Mouse (Mus musculus) 3T3-L1 (cell line): ENCODE results near the gene C2cd2.

Experiments used
- DNase-seq: peaks from one replicate; pipeline ENCODE4 v3.0.0-alpha.2; 2015; ENCODE audit warnings: low read depth, low spot score

Gene C2cd2

GRCm38 (mm10) chr16:97883696-97884095 is 78.7 kb downstream of the C2cd2 start:
- DNase-seq, result no peak

DNA sequence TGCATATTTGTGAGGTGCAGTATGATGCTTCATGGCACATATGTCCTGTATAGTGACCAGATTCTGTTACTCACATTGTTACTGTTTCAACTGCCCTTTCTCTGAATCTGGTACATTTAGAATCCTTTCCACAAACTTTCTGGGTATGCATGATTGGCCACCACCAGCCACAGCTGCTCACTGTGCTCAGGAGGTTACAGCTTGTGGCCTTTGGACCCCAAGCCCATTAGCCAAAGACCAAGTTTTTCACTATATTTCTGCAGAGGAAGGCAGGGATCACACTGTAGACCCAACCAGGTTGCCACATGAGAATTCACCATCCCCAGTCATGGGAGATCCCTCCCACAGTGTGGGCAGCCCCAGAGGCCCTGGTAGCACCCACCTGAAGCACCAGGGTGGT is 79.5 kb downstream of the C2cd2 start:
- no peak for DNase-seq

GRCm38 (mm10) chr16:97879134-97879533 is 83.3 kb downstream of the C2cd2 start:
- peak; percentile 77 for DNase-seq

- DNase-seq, result no peak
Observed at GRCm38 (mm10) chr16:97877502-97877901, 84.9 kb downstream of the C2cd2 start.

DNA sequence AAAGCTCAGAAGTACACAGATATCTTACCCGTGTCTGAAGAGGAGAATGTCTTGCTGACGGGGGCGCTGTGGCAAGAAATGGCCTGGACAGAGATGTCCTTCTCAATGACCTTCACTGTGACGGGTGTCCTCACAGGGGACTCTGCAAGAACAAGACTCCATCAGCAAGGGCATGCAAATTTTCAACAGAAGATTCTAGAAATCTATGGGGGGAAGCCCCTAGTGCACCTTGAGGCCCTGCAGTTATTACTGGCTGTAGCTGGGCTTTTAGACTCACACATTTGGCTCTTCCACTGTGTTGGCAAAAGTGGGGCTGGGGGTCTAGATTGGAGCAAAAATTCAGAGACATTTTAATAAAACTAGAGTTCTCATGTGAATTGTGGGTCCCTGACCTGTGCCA is 87.3 kb downstream of the C2cd2 start:
- DNase-seq, result no peak

DNA sequence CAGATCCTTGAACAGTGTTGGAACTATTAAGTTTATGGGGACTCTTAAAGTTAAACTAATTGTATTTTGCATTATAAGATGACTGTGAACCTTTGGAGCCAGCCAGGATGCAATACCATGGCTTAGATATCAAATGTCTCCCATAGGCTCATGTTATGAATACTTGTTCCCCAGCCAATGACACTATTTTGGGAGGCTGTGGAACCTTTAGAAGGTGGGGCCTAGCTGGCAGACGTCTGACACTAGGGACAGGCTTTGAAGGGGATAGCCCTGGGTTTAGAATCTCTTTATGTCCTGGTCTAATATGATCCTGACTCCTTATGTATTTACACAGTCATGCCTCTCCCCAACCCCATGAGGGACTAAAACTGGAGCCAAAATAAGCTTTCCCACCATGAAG is 88.0 kb downstream of the C2cd2 start:
- DNase-seq, result no peak

DNA sequence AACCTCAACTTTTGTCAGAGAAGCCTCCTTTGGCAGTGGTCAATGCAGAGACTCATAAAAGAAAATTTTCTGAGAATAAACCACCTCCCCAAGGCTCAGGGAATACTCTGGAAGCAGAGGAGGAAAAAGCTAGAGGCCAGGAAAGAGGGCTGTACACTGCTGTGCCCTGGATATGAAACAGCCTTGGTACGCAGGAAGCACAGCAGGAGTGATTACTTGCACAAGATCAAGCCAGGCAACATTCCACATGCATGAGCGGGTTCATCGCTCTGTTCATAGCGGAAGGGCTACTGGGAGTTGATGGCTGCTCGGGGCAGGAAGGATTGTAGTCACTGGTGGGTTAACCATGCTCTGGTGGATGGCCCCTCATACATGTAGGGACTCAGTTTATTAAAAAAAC is 89.7 kb downstream of the C2cd2 start:
- no peak for DNase-seq

DNA sequence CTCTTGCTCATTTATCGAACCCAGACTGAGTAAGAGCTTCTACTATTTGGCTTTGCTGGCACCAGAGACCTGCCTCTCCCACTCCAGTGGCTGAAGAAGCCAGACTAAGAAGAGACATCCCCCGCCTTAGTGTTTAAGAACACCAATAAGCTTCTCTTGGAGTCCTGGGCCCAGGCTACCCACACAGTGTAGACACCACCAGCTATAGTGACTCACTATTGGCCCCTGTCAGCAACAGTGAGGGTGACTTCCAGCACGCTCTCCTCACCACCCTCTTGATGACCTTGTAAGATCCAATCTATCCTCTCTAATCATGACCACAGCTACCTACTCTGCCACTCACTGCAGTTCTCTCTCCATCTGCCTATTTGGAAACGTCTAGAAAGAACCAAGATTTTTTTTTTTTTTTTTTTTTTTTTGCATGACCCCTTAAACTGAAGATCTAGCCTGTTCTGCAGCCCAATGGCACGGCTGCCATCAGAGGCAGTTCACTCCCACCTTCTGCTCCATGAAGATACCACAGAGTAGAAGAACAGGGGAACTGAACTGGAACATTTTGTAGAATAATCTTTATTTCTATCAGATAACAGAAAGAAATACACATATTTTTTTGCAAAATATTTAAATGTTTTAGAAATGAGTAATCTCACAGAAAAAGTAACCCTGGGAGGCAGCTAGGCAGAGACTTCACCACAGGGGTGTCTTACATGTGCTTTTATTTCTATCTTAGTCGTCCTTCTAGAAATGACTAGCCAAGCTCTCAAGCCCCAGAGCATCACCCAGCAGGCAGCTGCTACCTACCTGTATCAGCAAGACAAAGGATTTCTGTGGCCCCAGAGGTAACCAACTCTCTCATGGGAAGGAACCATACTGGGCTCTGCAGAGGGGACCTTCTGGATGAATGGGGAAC is 93.0 kb downstream of the C2cd2 start:
- peak; percentile 37 for DNase-seq

- DNase-seq, result no peak
Observed at GRCm38 (mm10) chr16:97863932-97864467, 98.4 kb downstream of the C2cd2 start.

- DNase-seq, result no peak
Observed at GRCm38 (mm10) chr16:97856050-97856449, 106.3 kb downstream of the C2cd2 start.

- peak; percentile 80 for DNase-seq
Observed at GRCm38 (mm10) chr16:97851741-97852319, 110.6 kb downstream of the C2cd2 start, which contains the start of gene Prdm15. Gene Prdm15 (minus strand): TSS chr16:97851850.

GRCm38 (mm10) chr16:97851061-97851740 is 111.2 kb downstream of the C2cd2 start:
- peak; percentile 85 for DNase-seq

DNA sequence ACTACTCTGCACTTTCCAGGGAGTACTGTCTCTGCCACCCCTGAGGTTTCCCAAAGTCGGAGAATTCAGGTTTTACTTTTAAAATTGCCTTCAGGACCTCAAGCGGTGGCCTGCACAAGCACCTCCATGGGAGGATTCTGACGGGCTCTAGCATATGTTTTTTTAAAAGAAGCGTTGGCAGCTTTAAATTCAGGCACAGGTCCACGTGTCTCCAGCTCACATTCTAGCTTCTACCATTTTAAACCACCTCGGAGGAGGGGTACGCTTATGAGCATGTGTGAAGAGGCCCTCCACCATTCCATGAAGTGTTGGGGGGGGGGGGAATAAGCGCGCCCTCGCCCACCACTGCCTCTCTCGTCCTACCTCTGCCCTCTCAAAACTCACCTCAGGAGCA is 111.7 kb downstream of the C2cd2 start:
- peak; percentile 60 for DNase-seq

DNA sequence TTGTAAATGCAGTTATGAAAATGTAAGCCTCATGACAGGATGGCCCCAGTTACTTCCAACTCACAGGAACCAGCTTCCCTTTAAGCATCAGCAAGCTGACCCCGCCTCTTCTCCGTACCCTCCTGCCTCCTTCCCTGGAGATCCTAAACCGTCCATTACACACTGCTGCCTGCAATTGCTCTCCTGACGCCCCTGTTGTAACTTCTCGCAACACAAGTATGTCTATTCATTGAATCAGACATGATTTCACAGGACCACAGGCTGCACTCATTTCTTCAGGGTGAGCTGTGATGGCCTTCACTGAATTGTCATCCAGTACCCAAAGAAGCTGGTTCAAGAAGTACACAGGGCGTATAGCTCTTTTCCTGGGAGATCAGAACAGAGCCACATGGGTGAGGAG is 113.6 kb downstream of the C2cd2 start:
- no peak for DNase-seq

GRCm38 (mm10) chr16:97844967-97845937 is 117.1 kb downstream of the C2cd2 start:
- peak; percentile 20 for DNase-seq

- no peak for DNase-seq
Observed at GRCm38 (mm10) chr16:97832154-97832553, 130.2 kb downstream of the C2cd2 start.

GRCm38 (mm10) chr16:97828207-97828606 is 134.2 kb downstream of the C2cd2 start:
- no peak for DNase-seq

GRCm38 (mm10) chr16:97823311-97824007 is 138.9 kb downstream of the C2cd2 start:
- no peak for DNase-seq

DNA sequence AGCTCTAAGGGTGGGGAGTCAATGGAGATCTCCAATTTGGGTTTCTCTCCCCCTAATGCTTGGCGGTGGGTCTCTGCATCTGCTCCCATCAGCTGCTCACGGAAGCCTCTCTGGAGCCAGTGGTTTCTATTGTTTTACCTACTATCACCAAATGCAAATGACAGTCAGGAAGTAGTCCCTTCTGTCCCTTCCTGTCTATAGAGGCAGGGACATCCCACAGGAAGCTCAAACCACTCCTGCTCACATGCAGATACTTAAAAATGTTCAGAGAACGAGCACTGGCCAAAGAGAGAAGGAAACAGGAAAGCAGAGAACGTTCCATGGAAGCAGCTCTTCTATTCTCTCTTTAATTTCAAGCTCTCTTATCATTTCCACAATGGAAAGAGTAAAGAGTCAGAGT is 142.9 kb downstream of the C2cd2 start:
- no peak for DNase-seq

DNA sequence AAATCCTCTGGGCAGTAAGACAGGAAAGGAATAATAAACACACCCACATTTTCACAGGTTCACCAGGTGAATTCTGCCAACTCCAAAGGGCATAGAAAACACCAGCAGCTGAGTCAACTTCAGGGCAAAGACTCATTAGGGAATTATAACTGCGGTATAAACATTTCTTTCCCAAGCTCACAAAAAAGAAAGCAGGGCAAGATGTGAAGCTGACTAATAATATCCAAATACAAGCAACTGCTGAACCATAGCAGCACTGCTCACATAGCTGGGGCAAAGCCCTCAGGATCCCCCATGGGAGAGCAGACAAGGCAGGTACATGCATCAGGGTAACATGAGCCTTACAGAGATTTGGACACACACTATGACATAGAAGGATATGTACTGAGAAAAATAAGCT is 145.0 kb downstream of the C2cd2 start:
- DNase-seq, result no peak
